Mouse (Mus musculus) neural tube, embryonic 14.5 days (tissue): ENCODE results near the gene 1700042G07Rik. TPM values are rescaled to one million over a fixed set of nuclear protein-coding genes. Genes with fewer than 3 reads are reported as not detected.

ENCODE experiments used
- ATAC-seq: fragments of 200-750 bp; cut with Nextera tagmentation; 2 replicates; pipeline ENCODE4 v1.8.0; 2017; ENCODE audit warnings: low read depth, mild to moderate bottlenecking, moderate TSS enrichment, moderate library complexity
- H3K27ac ChIP-seq: fragments of 300-500 bp; sonication (generic); 2 replicates; pipeline ENCODE4 v1.5.1; 2014; ENCODE audit warnings: low read depth, mild to moderate bottlenecking, control low read depth, low read length, moderate library complexity, mixed read lengths
- H3K27me3 ChIP-seq: fragments of 300-500 bp; sonication (generic); 2 replicates; pipeline ENCODE4 v1.6.1; 2014; ENCODE audit warnings: low read length; ENCODE audit not compliant: control insufficient read depth, insufficient read depth
- H3K36me3 ChIP-seq: fragments of 300-500 bp; sonication (generic); 2 replicates; pipeline ENCODE4 v1.6.1; 2014; ENCODE audit warnings: low read length, mixed read lengths; ENCODE audit not compliant: control insufficient read depth, insufficient read depth
- H3K4me1 ChIP-seq: fragments of 300-500 bp; sonication (generic); 2 replicates; pipeline ENCODE4 v1.6.1; 2014; ENCODE audit warnings: low read length; ENCODE audit not compliant: control insufficient read depth, insufficient read depth
- H3K4me2 ChIP-seq: fragments of 300-500 bp; sonication (generic); 2 replicates; pipeline ENCODE4 v1.6.1; 2014; ENCODE audit warnings: mild to moderate bottlenecking, low read depth, low read length, control low read depth
- H3K4me3 ChIP-seq: fragments of 300-500 bp; sonication (generic); 2 replicates; pipeline ENCODE4 v1.5.1; 2014; ENCODE audit warnings: low read depth, low read length, control low read depth, mixed read lengths
- H3K9ac ChIP-seq: fragments of 300-500 bp; sonication (generic); replicated peaks from 2 replicates; pipeline ENCODE4 v1.6.1; 2014; ENCODE audit warnings: low read depth, mild to moderate bottlenecking, control low read depth, low read length, mixed read lengths
- H3K9me3 ChIP-seq: fragments of 300-500 bp; sonication (generic); 2 replicates; pipeline ENCODE4 v1.6.1; 2016; ENCODE audit warnings: low read length; ENCODE audit not compliant: control insufficient read depth
- WGBS: fragments of 180-500 bp; shearing (Covaris S2); extraction: QIAGEN DNeasy Blood & Tissue Kit; methylation state at CpG from one replicate; pipeline ENCODE4 v1.1.7; 2014; 5-methylcytosine and 5-hydroxymethylcytosine counted together
- polyA plus RNA-seq: library from polyadenylated mRNA; unstranded; fragments of >200 nt; fragmentation: Nextera tagmentation; extraction: Ambion mirVana; gene quantifications from 2 replicates; pipeline ENCODE4 v1.2.1, GENCODE M21; 2014

Gene 1700042G07Rik
- polyA plus RNA-seq, 1 experiment from 2014 or later: not detected

DNA sequence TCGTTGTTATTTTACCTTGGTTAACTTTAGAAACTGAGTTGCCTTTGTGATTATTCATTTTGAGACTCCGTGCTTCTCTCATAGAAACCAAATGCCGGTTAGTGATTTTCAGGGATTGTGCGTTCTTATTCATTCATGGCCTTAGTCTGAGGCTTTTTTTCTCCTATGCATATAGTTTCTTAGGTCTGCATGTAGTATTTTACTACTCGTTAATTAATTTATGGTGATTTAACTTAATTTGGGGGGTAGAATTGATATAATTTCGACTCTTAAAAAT lies 49.6 kb downstream of the 1700042G07Rik start:
- peak overlapping the region; percentile 75 for H3K4me3 ChIP-seq

More for the DNA sequence above, 49.6 kb downstream of the 1700042G07Rik start:
- H3K27me3 ChIP-seq: no peaks in the 10 kb centered on the region
- no peaks in the 10 kb centered on the region for H3K9me3 ChIP-seq
- peak overlapping the region; percentile 54 for H3K4me2 ChIP-seq
- peak overlapping the region; percentile 94 for H3K9ac ChIP-seq
- WGBS: 2% methylated on average over 6 of the region's 6 CpGs
- peaks cover 3% of the 10 kb centered on the region; the same call in 1 of the 2 replicates for H3K4me1 ChIP-seq
- H3K36me3 ChIP-seq: no peaks in the 10 kb centered on the region
- ATAC-seq: no peak
- peak overlapping the region; percentile 98; the same call in 1 of the 2 replicates for H3K27ac ChIP-seq

Other genes with a start within 250 kb of the 1700042G07Rik start
- gene Dmbx1, start 233.4 kb upstream of the 1700042G07Rik start, polyA plus RNA-seq: 0.62 and 0.85 TPM in 2 replicates
- 13.7 and 17.1 TPM in 2 replicates for gene Faah, start 155.4 kb upstream of the 1700042G07Rik start, polyA plus RNA-seq
- gene Nsun4, start 119.5 kb upstream of the 1700042G07Rik start, polyA plus RNA-seq: 12.4 and 12.6 TPM in 2 replicates
- 443 and 524 TPM in 2 replicates for gene Uqcrh, start 98.3 kb upstream of the 1700042G07Rik start, polyA plus RNA-seq
- 77.5 and 84.3 TPM in 2 replicates for gene Lrrc41, start 98.1 kb upstream of the 1700042G07Rik start, polyA plus RNA-seq
- gene Rad54l, start 49.7 kb upstream of the 1700042G07Rik start, polyA plus RNA-seq: 4.8 and 6.3 TPM in 2 replicates
- 73.5 and 74.0 TPM in 2 replicates for gene Pomgnt1, start 49.5 kb upstream of the 1700042G07Rik start, polyA plus RNA-seq
- 2.1 and 2.9 TPM in 2 replicates for gene Lurap1, start 22.0 kb upstream of the 1700042G07Rik start, polyA plus RNA-seq
- 0.09 TPM in 1 of 2 replicates, not detected in the other for gene Tspan1, start 5.8 kb upstream of the 1700042G07Rik start, polyA plus RNA-seq
- gene Gm49337, start within 50 bp of the 1700042G07Rik start, polyA plus RNA-seq: not detected in 2 replicates
- 66.8 and 80.3 TPM in 2 replicates for gene Pik3r3, start 48.2 kb downstream of the 1700042G07Rik start, polyA plus RNA-seq